Mouse (Mus musculus) lung, postnatal 10 days (tissue): ENCODE data around the gene Cd300a.
A peak's percentile ranks its signal among the peaks of the same experiment; 100 is the strongest.
"Not testable (repeated sequence)": the region's sequence is repeated elsewhere in the genome, so short reads cannot be mapped to it uniquely, and the experiment has no call there.

Experiments
- DNase-seq: peaks from one replicate; pipeline ENCODE4 v3.0.0; 2021

Gene Cd300a

GRCm38 (mm10) chr11:114867361-114868235, 22.2 kb upstream of the Cd300a start:
- no peak for DNase-seq

DNA sequence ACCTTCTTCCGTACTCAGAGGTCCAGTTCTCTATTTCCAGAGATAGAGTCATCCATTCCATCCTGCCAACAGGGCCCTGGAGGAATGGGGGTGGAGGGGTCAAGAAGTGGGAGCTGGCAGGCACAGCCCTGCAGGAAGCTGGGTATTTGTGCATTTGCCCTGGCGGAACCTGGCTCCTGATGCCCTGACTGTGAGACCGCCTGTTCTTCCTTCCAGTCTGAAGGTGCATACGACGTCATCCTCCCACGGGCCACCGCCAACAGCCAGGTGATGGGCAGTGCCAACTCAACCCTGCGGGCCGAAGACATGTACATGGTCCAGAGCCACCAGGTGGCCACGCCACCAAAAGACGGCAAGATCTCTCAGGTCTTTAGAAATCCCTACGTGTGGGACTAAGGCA, 21.6 kb upstream of the Cd300a start:
- no peak for DNase-seq

- DNase-seq = no peak
These were observed 20.1 kb upstream of the Cd300a start for GRCm38 (mm10) chr11:114869787-114870186.

DNA sequence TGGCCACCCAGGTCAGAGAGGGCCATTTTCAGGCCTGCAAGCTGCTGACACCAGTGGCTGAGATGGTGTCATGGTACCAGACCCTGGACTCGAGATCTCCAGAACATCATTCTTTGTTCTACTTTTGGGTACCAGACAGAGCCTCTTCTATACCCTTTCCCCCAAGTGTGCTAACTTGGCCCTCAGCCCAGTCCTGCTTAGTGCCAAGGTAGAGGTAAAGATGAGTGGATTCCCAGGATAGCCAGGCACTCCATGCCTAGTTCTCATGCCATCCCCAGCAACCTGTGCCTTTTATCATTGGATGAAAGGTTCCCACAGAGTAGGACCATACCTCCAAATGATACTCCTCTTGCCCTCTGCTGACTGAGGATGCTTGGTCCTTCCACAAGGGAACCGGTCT, 18.3 kb upstream of the Cd300a start:
- DNase-seq = no peak

DNA sequence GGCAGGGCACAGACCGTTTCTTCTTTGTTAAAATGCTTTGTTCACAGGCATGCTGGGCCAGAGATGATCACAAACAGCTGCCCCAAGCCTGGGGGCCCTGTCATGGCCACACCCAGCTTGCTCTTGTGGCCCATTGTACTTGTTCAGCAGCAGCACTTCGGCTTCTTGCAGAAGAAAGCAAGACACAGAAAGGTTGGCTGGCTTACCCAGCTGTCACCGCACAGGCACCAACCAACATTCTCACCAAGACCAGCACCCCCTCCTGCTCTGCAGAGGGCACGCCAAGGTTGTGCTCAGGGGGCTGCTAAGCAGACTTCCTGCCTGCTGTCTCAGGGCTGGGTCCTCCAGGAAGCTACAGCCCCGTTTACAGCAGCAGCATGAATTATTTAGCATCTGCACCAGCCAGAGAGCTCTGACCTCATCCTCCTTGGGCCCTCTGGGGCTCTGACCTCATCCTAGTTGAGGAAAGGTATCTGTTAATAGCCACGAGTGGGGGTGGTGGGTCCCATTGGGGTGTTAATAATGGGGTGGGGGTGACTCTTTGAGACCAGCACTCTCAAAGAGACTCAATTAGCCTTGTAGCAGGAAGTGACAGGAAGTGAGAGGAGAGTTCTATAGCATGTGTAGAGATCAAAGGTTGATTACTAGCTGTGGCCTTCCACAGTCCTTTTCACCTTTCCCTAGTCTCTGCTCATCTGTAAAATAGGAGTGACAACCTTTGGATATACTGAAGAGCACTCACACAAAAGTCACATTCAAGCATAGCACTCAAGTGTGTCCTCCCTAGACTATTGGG, 16.6 kb upstream of the Cd300a start:
- no peak for DNase-seq

- no peak for DNase-seq
These were observed 15.4 kb upstream of the Cd300a start for GRCm38 (mm10) chr11:114874226-114875145.

GRCm38 (mm10) chr11:114875301-114875801, 14.5 kb upstream of the Cd300a start:
- DNase-seq = no peak

DNA sequence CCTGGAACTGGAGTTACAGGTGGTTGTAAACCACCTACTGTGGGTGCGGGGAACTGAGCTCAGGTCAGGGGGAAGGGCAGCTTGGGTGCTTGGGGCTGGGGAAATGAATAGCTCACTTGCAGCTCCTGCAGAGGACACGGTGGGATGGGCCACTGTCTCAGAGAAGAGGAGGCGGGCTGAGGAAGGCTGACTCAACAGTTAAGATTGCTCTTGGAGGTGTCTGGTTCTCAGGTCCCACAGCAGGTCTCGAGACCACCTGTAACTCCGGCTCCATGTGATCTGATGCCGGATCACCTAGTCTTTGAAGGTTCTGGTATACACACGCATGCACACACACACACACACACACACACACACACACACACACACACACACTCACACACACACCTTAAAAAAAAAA, 13.7 kb upstream of the Cd300a start:
- DNase-seq = no peak

GRCm38 (mm10) chr11:114876621-114877020, 13.2 kb upstream of the Cd300a start:
- no peak for DNase-seq

GRCm38 (mm10) chr11:114877145-114877544, 12.7 kb upstream of the Cd300a start:
- DNase-seq = peak; percentile 74

DNA sequence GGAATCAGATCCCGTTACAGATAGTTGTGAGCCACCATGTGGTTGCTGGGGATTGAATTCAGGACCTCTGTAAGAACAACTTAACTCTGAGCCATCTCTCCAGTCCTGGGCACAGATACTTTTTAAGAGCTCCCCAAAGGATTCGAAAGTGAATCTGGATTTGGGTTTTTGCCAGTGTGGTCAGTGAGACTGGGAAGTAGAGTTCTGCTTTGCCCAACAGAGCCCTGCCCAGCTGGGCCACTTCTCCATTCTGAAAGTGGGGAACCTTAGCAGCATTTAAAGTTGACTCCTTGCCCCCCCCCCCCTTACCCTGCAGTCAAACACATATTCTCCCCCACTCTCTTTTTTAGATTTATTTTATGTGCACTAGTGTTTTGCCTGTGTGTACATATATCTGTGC, 10.2 kb upstream of the Cd300a start:
- DNase-seq = peak; percentile 38

DNA sequence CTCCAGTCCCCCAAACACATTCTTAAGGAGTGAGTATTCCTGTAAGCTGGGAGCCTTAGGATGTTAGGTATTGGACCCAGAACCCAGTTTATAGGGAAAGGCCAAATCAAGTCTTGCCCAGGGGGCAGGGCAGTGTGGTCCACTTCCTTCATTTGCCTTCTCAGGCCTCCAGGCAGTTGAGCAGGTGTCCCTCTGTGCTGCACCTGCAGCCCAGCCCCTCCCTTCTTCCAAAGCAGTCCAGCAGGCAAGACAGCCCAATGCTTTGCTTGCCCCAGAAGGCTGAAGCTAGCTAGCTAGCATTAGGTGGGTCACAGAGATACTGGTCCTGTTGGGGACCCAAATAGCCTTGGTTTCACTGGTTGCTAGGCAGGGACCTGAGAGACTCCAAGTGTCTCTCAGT, 9.7 kb upstream of the Cd300a start:
- no peak for DNase-seq

DNA sequence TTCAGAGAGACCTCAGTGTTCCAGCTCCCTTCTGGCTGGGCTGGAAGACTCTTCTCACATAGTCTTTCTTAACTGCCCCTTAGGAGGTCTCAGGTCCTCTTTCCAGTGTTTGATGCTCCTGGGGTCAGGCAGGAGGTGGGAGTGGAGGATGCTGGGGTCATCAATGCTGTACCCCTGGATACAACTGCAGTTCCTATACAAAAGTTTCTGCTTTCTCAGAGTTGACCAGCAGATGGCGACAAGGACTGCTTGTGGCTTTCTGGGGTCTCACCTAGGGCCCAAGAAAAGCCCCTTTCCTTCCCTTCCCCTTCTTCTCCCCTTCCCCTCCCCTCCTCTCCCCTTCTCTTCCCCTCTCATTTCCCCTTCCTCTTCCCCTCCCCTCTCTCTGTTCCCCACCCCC, 9.3 kb upstream of the Cd300a start:
- DNase-seq = peak; percentile 61

DNA sequence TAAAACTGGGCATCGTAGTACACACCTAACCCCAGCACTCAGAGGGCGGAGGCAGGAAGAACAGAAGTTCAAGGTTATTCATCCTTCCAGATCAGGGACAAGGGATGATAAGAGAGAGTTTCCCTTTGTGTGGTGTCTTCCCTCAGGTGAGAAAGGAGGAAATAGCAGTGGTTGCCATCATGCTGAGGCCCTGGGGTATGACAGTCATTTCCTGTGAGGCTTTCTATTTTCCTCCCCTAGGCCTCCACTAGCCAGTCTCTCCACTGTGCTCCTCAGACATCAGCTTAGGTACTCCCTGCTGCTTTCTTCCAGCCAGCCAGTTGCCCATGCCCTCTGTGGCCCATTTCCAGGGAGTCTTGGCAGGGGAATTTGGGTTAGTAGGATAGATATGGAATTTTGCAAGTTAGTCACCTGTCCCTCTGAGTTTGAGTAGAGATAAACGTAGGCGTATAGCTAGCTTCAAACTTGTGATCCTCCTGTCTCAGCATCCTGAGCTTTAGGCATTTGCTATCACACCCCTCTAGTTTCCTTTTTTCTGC, 6.5 kb upstream of the Cd300a start:
- no peak for DNase-seq

DNA sequence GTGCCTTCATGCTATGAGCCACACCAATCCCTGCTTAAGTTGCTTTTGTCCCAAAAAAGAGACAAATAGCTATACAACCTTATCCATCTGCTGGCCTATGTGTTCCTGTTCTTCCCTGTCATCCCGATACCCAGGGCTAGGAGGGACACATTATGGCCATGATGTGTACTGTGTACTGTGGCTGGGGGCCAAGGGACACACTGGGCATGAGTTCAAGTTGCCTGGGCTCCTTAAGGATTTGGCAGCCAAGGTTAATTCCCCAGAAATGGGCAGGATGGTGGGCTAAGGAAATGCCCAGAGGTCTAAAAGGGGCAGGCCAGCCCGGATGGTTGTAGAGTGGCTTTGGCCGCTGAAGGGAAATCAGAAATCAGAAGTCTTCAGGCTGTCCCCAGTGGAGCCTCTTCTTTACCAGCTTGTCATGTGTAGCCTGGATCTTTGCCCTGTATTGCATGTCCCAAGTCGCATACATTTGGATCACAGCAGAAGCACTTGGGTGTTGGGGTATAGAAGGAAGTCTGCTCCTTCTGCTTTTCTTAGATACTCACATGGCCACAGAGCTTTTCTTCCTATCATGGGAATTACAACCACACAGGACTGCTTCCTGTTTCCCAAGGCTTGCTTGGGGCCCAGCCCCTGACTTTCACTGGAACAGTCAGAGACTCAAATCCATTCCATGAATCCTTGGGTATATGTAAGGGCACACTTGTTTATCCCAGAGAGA, 5.3 kb upstream of the Cd300a start:
- no peak for DNase-seq

DNA sequence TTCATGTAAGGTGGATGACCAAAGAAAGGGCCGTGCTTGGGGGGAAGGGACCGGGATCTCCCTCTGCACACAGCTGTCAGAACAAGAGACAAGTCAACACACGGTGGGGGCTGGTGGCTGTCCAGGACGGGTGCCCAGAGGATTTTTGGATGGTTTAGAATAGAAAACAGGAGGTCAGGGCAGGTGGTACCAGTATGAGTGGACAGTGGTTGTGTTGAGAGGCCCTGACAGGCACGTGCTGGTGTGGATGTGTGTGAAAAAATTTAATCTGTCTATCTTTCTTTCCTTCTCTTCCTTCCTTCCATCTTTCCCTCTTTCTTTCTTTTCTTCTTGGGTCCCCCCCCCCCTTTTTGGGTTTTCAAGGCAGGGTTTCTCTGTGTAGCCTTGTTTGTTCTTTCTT, 701 bp downstream of the Cd300a start:
- no peak for DNase-seq

DNA sequence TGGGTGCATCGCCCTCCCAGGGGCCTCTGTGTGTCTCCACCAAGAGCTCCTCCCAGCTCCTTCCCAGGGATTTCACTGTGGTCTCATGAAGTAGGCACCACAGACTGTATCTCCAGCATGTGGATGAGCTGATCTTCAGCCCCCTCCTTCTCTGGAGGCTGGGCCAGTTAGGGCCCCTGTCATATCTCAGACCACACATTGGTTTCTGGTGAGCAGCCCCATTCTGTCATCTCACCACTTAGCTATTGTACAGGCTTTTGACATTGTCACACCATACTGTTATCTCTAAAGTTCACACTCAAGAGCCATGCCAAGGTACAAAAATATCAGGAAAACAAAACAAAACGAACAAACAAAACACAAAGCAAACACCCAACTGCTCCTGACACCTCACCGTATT, 6.2 kb downstream of the Cd300a start:
- no peak for DNase-seq

GRCm38 (mm10) chr11:114898026-114898425, 8.2 kb downstream of the Cd300a start:
- peak; percentile 34 for DNase-seq

- DNase-seq = no peak
These were observed 13.4 kb downstream of the Cd300a start for GRCm38 (mm10) chr11:114903224-114903623.

GRCm38 (mm10) chr11:114907567-114907966, 17.7 kb downstream of the Cd300a start:
- DNase-seq = peak; percentile 31

- DNase-seq = no peak
These were observed 18.2 kb downstream of the Cd300a start for GRCm38 (mm10) chr11:114908086-114908485.

DNA sequence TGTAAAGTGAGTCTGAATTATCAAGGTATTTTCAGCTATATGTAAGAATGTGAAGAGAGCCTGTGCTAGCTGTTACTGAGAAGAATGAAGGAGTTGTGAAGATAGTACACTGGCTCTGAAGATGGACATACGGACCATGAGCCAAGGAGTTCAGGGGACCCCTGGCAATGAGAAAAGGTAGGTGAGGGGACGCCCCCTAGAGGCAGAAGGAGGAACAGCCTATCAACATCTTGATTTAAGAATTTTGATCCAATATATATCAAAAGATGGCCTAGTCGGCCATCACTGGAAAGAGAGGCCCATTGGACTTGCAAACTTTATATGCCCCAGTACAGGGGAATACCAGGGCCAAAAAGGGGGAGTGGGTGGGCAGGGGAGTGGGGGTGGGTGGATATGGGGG, 19.7 kb downstream of the Cd300a start:
- DNase-seq = not testable (repeated sequence)
